Mouse (Mus musculus) urinary bladder, postnatal 25 days (tissue): ENCODE data around the gene Prcc.

Source experiments
- DNase-seq: peaks from one replicate; pipeline ENCODE4 v3.0.0; 2022; ENCODE audit warnings: low spot score

The Prcc gene

DNA sequence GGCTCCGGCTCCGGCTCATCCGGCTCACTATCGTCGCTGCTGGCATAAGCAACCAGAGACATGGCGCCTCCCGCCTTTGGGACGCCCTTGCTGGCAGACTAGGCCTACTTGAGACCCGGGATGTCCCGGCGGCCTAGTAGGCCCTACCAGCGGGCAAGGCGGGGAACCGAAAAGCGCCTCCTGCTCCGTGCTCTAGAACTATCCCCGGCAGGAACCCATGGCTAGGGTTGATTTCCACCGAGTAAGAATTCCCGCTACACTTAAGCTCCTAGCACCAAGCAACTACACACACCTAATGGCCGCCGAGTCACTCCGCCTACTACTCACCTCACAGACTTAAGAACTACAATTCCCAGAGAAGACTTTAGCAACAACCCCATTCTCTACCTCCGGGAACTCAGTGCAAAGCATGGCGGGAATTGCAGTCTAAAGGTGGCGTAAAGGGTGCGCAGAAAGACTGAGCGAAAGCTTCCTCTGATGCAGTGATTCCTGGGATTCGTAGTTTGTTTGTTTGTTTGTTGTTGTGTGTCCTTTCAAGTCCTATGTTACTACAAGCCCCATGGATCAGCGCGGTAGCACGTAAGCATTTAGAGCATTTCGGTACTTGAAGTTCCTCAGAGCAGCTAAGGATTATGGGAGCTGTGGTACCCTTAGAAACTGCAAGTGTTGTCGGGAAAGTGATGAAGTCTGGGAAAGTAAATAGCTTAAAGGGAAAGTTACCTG is at the start of gene Prcc:
Gene Prcc, minus strand, starts transcription at position 328 of the 723 bp plus-strand sequence.
- peak; percentile 58 for DNase-seq

DNA sequence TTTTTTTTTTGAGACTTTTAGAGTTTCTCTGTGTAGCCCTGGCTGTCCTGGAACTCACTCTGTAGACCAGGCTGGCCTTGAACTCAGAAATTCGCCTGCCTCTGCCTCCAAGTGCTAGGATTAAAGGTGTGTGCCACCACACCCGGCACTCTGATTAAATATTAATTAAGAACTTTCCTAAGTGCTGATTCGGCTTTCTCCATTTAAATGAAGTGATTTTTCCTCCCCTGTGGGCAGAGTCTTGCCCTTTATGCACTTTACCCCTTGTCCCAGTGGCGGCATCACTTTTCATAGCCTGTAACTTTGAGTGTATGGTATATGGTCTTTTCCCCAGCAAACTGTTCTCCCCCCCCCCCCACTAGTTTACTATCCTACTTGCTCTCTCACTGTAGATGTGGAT is 49.8 kb upstream of the Prcc start:
- no peak for DNase-seq

DNA sequence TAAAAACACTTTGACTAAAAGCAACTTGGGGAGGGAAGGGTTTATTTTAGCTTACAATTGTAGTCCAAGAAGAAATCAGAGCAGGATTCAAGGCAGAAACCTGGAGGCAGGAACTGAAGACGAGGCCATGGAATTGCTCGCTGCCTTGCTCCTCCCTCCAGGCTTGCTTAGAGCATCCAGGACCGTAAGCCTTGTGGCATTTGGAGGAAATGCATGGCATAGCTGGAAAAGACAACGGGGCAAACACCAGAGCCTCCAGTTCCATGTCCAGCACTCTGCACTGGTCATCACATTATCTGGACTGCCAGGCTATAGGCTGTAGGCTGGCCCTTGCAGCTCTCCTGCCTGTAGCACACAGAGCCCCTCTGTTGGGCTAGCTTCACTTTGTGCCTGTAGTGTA is 49.1 kb upstream of the Prcc start:
- DNase-seq = no peak

DNA sequence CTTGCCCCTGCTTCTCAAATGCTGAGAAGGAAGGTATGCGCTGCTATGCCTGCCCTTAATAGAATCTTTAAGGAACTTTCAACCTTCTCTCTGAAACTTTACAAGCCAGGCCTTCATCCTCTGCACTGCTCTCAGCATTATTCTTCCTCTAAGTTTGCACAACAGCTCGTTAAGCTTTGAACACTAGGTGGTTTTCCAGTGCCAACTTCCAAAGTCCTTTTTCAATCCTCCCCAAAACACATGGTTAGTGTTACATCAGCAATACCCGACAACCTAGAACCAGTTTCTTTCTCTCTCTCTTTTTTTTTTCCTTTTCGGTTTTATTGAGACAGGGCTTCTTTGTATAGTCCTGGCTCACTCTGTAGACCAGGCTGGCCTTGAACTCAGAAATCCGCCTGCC is 48.6 kb upstream of the Prcc start:
- DNase-seq = no peak

DNA sequence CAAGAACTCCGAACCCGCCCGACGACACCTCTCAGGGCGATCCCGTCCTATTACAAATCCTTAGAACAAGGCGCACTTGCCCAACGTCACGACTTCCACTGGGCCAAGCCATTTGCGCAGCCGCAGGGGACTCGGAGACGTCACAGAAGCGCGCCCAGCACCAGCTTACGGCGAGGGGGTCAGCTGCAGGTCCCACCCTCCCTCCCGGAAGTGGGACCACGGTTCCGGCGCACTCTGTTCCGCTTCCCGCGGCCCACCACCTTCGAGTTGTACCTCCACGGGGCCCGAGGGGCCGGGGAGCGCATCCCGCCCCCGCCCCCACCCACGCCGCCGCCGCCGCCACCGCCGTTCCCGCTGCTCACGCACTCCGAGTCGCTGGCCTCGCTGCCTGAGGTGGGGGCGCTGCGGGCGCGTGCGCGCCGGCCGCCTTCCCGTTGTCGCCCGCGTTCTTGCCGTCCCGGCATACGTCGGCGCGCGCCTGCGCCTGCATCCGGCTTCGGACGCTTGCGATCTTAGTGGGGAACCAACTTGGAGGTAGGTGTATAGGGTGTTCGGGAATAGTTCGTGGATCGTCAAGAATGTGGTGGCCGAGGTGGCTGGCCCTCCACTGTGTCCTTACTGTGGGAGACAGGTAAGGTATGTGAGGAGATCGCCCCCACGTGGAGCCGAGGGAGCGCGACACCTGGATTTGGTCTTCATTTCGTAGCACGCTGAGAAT is 44.8 kb upstream of the Prcc start, which contains the start of the genes Isg20l2 and Rrnad1:
Gene Isg20l2, plus strand, starts transcription at position 237 of the 718 bp plus-strand sequence.
Gene Rrnad1, minus strand, starts transcription at position 640 of the 718 bp plus-strand sequence.
- DNase-seq = peak; percentile 94

DNA sequence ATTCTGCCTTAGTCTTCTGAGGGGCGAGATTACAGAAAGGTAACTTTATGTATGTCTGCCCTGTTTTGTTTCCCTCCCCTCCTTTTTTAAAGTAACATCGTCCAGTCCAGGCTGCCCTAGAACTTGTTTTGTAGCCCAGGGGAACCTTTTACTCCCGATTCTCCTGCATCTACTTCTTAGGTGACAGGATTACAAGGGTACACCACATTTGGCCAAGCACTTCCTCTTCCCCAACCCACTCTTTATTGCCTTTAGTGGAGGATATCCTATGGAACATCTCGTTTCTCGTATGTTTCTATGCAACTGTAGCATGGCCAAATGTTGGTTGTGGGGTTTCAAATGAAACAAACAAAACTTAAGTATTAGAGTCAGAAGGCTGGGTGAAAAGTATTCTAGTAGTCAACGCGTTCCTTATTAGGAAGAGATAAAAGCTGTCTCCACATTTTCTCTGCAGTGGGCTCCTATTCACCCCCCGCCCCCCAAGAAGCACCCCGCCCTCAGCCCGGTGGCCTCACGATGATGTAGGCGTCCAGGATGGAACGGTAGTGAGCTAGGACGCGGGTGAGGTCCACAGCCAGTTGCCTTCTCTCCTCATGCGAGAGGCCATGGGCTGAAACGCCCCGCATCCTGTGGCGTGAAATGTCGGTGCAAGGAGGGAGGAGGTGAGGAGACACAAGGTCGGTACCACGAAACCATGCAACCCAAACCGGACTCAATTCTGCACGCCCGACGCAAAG is 44.1 kb upstream of the Prcc start:
- no peak for DNase-seq

DNA sequence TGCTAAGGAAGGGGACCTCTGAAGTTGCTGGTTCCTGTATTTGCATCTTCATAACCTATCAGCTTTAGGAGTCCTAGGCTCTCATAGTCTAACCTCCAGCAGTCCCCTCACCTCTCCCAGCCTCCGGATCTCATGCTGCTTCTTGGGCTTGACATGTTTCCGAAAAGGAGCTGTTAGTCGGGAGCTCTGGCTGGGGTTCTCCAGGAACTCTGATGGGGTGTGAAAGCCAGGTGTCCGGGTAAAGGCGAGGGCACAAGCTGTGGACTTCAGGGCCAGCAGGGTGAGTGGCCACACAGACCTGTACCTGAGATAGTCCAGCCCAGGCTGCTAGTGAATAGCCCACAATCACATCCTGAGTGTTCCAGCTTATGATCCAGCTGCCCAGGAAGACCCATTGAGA is 42.0 kb upstream of the Prcc start:
- no peak for DNase-seq

DNA sequence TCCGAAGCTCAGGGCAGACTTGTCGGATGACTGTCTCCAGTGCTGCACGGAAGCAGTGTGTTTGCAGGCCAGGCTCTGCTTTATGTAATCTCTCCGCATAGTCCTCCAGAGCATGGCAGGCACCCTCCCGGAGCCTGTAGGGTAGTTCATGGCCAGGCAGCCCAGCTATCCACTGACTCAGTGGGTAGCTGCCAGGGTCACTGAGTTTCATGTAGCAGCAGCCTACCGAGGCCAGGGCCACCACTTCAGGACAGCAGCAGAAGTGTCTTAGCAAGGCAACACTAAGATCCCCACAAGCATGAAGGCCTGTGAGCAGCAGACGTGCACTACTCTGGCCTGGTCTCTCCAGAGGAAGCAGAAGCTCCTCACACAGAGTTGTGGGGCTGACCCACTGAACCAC is 39.6 kb upstream of the Prcc start:
- no peak for DNase-seq

DNA sequence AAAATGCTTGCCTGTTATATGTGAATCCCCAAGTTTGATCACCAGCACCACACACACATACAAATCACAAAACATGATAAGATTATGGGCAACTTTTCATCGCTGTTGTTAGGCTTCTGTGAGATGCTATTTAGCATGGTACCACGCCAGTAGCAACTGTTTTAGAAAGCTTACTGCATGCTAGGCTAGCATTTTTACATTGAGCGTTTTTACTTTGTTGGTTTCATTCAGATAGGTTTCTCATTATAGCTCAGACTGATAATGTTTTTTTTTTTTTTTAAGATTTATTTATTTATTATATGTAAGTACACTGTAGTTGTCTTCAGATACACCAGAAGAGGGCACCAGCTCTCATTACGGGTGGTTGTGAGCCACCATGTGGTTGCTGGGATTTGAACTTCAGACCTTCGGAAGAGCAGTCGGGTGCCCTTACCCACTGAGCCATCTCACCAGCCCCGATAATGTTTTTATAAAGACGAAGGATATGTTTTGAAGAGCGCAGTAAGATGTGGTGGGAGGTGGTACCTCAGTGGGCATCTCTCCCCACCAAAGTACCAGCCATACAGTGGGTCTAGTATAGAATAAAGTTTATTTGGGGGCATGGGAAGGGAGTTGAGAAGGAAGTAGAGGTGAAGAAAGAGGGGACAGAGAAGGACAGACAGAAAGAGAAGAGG is 35.0 kb upstream of the Prcc start:
- DNase-seq = no peak

DNA sequence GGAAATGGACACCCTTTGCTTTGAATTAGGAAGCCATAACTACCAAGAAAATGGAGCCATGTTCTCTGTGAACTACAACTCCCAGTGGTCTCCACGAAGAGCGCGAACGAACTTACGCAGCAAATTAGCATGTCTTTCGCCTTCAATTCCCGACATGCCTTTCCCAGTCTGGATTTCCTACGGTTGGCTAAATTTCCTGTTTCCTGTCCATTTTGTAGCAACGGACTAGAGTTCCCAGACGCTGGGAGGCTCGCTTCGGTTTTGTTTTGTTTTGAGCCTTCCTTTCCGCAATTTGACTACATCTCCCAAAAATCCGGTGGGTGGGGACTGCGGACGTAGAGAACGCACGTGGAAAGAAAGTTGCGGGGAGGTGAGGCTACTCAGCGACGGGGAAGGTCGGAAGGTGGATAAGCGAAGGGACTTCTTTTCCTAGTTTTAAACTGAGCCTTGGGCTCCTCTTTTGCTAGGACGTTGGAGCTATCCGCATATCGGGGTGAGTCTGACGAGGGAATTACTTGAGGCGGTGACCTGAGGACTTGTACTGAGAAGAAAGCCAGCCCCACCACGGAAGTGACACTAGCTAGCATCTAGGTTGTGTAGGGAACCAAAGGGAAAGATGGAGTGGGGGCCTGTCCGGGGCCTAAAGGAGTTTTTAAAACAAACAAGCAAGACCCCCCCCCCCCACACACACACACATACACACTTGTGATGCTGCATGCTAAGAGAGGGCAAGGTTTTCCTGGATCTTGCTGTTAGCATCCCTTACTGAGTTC is 34.1 kb upstream of the Prcc start, which contains the start of gene Mrpl24:
Gene Mrpl24, plus strand, starts transcription at position 171 of the 773 bp plus-strand sequence.
- peak; percentile 38 for DNase-seq

DNA sequence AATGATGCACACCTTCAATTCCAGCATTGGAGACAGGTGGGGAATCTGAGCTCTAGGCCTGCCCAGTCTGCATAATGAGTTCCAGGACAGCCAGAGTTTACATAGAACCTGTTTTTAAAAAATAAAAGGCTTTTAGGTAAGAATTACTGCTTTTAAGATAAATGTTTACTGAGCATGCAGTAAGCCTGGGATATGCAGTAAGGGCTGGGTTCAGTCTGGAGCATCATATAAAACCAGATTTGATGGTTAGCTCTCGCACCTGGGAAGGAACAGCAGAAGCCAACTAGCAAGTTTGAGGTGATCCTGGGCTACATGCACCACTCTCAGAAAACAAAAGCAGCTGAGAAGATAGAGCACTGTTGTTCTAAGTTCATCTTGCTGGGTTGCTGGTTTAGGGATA is 33.1 kb upstream of the Prcc start:
- DNase-seq = no peak

DNA sequence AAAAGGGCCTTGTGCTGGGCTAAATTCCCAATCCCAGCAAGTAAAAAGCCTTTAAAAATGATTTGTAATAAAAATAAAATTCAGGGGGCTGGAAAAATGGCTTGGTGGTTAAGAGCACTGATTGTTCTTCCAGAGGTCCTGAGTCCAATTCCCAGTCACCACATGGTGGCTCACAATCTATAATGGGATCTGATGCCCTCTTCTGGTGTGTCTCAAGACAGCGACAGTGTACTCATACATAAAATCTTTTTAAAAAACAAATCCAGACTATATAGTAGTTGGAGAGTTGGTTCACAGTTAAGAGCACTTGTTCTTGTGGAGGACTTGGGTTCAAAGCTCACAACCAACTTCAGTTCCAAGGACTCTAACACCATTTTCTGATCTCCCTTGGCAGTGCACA is 31.6 kb upstream of the Prcc start:
- DNase-seq = no peak

DNA sequence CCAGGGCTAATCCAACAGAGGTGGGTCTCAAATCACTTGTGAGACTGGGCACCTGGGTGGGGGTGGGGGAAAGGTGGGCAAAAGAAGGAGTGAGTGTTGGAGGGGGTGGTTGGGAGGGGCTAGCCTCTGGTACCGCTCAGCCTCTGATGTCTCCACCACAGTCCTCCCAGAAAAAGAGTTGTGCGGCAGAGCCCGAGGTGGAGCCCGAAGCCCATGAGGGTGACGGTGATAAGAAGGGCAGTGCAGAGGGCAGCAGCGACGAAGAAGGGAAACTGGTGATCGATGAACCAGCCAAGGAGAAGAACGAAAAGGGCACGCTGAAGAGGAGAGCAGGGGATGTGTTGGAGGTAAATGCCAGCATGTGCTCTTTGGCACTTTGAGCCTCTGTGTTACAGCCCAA is 28.5 kb upstream of the Prcc start:
- no peak for DNase-seq

DNA sequence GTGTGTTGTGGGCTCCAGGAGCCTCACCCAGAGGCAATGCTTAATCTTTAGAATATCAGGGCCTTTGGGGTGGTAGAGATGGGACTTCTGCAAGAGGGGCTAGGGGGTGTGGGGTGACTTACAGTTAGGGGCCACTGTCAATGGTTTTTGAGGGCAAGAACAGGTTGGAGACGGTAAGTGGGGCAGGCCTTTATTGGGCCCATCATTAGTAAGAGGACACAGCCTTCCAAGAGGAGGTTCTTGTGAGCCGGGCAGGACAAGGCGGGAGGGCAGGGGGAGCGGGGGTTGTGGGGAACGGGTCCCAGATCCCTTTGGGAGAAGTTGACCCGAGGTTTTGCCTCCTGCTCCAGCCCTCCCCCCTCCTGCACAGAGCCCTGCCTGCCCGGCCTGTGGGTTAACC is 28.1 kb upstream of the Prcc start:
- DNase-seq = no peak

DNA sequence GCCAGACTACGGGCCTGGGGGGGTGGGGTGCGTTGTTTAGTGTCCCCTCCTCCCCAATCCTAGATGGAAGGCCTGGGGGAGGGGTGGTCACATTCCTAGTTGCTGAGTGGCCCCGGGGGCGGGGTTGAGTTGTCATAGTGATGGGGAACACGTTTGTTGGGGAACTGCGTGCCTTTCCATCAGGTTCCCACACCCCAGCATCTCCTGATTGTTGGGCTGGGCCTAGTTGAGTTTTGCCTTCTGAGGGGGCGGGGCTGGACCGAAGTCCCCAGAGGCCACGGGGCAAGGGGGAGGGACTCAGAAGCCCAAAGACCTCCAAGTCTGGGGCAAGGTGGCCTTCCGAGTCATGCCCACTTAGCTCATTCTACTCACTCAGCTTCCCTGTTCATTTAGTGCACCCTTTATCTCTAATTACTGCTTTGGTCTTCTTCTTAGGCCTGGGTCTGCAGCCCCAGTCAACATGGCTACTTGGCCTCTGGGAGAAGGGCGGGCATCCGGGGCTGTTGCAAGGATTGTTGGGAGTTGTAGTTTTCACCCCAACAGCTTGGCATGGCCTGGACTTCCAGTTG is 25.2 kb upstream of the Prcc start:
- DNase-seq = peak; percentile 93

DNA sequence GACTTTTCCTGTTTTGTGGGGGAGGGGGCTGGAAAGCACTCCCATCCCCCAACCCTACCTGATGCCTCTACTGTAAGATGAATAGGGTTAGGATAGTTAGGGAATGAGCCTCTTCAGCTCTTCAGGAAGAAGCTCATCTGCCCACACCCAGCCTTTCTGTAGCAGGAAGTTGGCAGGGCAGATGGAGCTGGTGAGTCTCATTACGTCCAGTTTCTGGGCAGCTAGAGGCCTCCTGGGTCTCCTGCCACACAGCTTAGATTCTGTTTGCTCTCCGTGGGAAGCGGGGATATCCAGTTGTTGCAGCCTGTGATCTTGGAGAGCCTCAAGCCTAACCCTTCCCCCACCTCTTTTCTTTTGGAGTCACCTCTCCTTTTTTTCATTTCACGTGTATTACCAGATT is 24.5 kb upstream of the Prcc start:
- DNase-seq = no peak

DNA sequence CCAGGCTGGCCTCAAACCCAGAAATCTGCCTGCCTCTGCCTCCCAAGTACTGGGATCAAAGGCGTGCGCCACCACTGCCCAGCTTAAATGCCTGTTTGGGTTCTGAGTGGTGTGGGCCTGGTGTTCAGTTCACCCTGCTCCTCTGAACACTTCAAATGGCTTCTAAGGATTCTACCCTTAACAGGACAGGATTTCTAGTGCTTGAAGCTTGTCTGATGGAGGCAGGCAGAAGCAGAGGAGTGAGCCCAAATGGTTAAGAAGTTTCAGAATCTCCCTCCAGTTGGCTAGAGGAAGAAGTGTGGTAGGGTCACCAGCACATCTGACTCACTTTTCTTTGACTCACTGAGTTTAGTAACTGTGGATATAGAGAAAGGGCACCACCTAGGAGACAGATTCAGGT is 24.0 kb upstream of the Prcc start:
- DNase-seq = no peak

DNA sequence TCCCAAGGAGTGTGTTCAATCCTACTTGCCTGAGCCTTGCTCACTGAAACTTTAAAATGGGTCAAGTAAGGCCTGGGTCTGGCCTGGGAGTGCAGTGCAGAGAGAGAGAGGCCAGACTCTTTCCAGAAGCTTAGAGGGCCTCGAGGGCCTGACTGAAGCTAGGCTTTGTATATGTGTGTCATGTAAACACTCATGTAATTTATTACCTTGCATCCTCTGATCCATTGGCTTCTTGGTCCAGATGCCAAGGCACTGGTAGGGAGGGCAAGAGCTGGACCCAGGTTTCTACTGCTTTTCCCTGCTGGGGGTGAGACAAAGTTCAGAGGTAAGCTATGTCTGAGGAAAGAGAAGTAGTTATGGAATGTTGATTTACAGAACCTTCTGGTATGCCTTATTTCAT is 22.5 kb upstream of the Prcc start:
- DNase-seq = no peak

DNA sequence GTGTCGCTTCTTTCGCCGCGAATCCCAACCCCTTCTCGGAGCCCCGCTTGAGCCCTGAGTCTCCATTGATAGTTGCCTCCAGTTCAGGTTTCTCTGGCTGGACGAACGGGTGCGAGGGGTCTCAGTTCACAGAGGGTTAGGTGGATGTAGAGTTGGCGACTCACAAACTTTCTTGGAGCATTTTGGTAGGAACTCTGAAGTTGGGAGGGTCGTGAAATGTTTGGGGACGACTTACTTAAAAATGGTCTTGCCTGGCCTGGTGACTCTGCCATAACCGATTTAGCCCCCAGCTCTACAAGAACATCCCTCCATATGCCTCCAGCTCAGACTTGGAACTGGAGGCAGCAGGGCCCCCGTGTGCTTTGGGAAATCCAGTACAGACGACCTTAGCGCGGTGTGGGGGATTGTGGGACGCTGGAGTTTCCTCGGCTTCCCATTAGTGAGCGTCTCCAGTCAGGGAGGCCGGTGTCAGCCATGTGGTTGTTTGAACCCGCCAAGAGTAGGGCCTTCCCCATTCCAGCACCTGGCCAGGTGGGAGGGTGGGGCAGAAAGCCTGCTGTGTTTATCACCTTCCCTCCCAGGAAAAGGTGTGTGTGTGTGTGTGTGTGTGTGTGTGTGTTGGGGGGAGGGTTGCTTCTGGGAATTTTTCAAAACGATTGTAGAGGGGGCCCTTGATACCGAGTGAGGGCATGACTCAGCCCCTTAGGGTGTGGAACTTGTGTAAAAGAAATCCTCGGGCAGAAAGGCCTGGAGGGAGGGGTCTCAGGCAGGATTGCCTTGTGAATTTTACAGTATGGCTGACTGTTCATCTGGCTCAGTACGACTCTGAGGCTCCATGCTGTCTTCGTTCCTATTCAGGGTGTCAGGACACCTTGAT is 21.8 kb upstream of the Prcc start:
- DNase-seq = peak; percentile 50

DNA sequence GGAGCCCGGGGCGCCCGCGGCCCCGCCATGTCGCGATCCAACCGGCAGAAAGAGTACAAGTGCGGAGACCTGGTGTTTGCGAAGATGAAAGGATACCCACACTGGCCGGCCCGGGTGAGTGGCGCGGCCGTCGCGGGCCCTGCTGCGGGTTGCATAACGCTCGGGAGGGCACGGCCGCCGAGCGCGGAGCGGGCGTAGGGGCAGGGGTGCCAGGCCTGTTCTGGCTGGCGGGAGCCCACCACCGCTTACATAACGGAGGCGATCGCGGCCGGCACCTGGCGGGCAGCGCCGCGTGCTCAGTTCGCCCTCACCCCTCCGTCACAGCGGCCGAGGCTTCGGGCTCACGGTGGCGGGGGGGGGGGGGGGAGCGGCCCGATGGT is 21.2 kb upstream of the Prcc start:
- peak; percentile 44 for DNase-seq
